Mouse (Mus musculus) liver, embryonic 14.5 days (tissue): Measurements from ENCODE around the gene Rab38. TPM values are rescaled to one million over a fixed set of nuclear protein-coding genes. Genes with fewer than 3 reads are reported as not detected.

Source experiments
- ATAC-seq: fragments of 200-750 bp; cut with Nextera tagmentation; 2 replicates; pipeline ENCODE4 v1.8.0; 2017; ENCODE audit warnings: moderate number of reproducible peaks, mild to moderate bottlenecking, moderate library complexity; ENCODE audit not compliant: insufficient read depth
- DNase-seq, 3 experiments: peaks; one replicate each; pipeline ENCODE4 v3.0.0-alpha.2; 2012 to 2013; ENCODE audit warnings: low read depth in 3 of 3, low spot score in 3 of 3
- H3K27ac ChIP-seq: fragments of 300-500 bp; sonication (generic); 2 replicates; pipeline ENCODE4 v1.5.1; 2014; ENCODE audit warnings: moderate library complexity, mild to moderate bottlenecking, control low read depth, inconsistent platforms
- H3K27me3 ChIP-seq: fragments of 300-500 bp; sonication (generic); 2 replicates; pipeline ENCODE4 v1.6.1; 2014; ENCODE audit warnings: mild to moderate bottlenecking, low read length, moderate library complexity; ENCODE audit not compliant: control insufficient read depth, insufficient read depth
- H3K36me3 ChIP-seq: fragments of 300-500 bp; sonication (generic); replicated peaks from 2 replicates; pipeline ENCODE4 v1.6.1; 2014; ENCODE audit warnings: low read depth; ENCODE audit not compliant: control insufficient read depth, insufficient read depth
- H3K4me1 ChIP-seq, 2 experiments: fragments of 200-500 bp in 1 of 2; fragments of 300-500 bp in 1 of 2; sonication (generic) in 1 of 2; replicated peaks; 2 replicates each; pipeline ENCODE4 v1.6.1; 2012 to 2014; ENCODE audit warnings: antibody characterized with exemption in 1 of 2, inconsistent platforms in 1 of 2, low read length in 1 of 2; ENCODE audit not compliant: control insufficient read depth in 2 of 2, insufficient read depth in 2 of 2
- H3K4me2 ChIP-seq: fragments of 300-500 bp; sonication (generic); 2 replicates; pipeline ENCODE4 v1.6.1; 2014; ENCODE audit warnings: low read depth, mild to moderate bottlenecking, control low read depth, moderate library complexity
- H3K4me3 ChIP-seq, 2 experiments: fragments of 200-500 bp in 1 of 2; fragments of 300-500 bp in 1 of 2; sonication (generic) in 1 of 2; 2 replicates each; pipeline ENCODE4 v1.5.1; 2012 to 2014; ENCODE audit warnings: low read depth in 2 of 2, low read length in 2 of 2, mild to moderate bottlenecking in 2 of 2, control low read depth in 1 of 2, inconsistent platforms in 1 of 2, moderate library complexity in 1 of 2; ENCODE audit not compliant: insufficient read depth in 1 of 2
- H3K9ac ChIP-seq: fragments of 300-500 bp; sonication (generic); replicated peaks from 2 replicates; pipeline ENCODE4 v1.6.1; 2014; ENCODE audit warnings: mild to moderate bottlenecking, control low read depth, moderate library complexity
- H3K9me3 ChIP-seq: fragments of 300-500 bp; sonication (generic); 2 replicates; pipeline ENCODE4 v1.6.1; 2016; ENCODE audit warnings: low read length, mixed read lengths; ENCODE audit not compliant: control insufficient read depth
- CTCF ChIP-seq: IDR thresholded peaks from 2 replicates; pipeline ENCODE4 v1.5.1; 2016; ENCODE audit warnings: antibody characterized with exemption, low read depth, control low read depth
- EP300 ChIP-seq: IDR thresholded peaks from 2 replicates; pipeline ENCODE4 v1.6.1; 2016; ENCODE audit warnings: antibody characterized with exemption, low read depth
- WGBS: fragments of 180-500 bp; shearing (Covaris S2); extraction: QIAGEN DNeasy Blood & Tissue Kit; methylation state at CpG from one replicate; pipeline ENCODE4 v1.1.7; 2014; ENCODE audit not compliant: insufficient replicate concordance; 5-methylcytosine and 5-hydroxymethylcytosine counted together
- polyA plus RNA-seq, 2 experiments: library from polyadenylated mRNA; depleted of rRNA in 1 of 2; stranded (reverse) in 1 of 2; unstranded in 1 of 2; fragments of >200 nt; fragmentation: Nextera tagmentation in 1 of 2; extraction: Ambion mirVana in 1 of 2; gene quantifications; 2 replicates each; pipeline versions ENCODE4 v1.2.1 to v1.2.3; 2012 to 2014

Gene Rab38
- polyA plus RNA-seq, 2 experiments: 1.9 to 2.3 TPM

DNA sequence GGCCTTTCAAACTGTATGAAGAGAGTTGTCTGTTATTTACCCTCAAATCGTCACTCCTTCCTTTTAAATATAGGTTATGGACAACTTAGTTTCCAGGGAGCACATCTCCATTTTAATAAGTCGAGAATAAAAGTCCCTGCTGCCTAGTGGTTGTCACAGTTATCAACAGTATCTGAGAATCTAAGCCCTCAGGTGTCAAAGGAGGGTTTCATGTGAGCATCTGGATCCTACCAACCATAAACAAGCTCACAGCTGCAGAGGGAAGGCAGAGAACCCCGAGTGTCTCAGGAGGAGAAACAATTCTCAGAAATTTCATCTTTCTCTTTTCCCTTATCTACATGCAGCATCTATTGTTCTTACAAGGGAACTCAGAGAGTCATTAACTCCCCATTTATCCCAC is 106.7 kb downstream of the Rab38 start:
- Histone ChIP-seq H3K4me1 (no peaks in the 10 kb centered on the region), H3K36me3 (no peaks in the 10 kb centered on the region), H3K4me2 (no peak overlapping the region), H3K27ac (no peak overlapping the region), H3K9ac (no peak overlapping the region), H3K4me3 (no peak overlapping the region), H3K9me3 (no peaks in the 10 kb centered on the region), H3K27me3 (no peaks in the 10 kb centered on the region)
- TF ChIP-seq EP300 (no peak), CTCF (no peak)
- WGBS: 41% methylated on average over 3 of the region's 3 CpGs
- ATAC-seq (no peak), DNase-seq (no peak)

Other genes with a start within 250 kb of the Rab38 start
- gene Ctsc, start 152.2 kb upstream of the Rab38 start, polyA plus RNA-seq (2012; rRNA removed): 9.7 and 14.5 TPM in 2 replicates
- gene Ctsc, start 152.2 kb upstream of the Rab38 start, polyA plus RNA-seq (2014; fragmentation: Nextera tagmentation; extraction: Ambion mirVana): 48.3 and 60.7 TPM in 2 replicates